Mouse (Mus musculus) liver, postnatal 0 days (tissue): ENCODE data around the gene Rps15.

Experiments used
- CTCF ChIP-seq: sonication (generic); IDR thresholded peaks from 2 replicates; pipeline ENCODE4 v1.5.1; 2016; ENCODE audit warnings: antibody characterized with exemption, low read depth
- EP300 ChIP-seq: IDR thresholded peaks from 2 replicates; pipeline ENCODE4 v1.6.1; 2016; ENCODE audit warnings: antibody characterized with exemption, low read depth, mild to moderate bottlenecking

GRCm38 (mm10) chr10:80302082-80302355 lies 9.8 kb downstream of the Rps15 start:
- TF ChIP-seq CTCF (no peak), EP300 (no peak)
